Mouse (Mus musculus) thymus, postnatal 0 days (tissue): ENCODE results near the gene Cdh8. TPM values are rescaled to one million over a fixed set of nuclear protein-coding genes. Genes with fewer than 3 reads are reported as not detected.
"Not testable (repeated sequence)": the region's sequence is repeated elsewhere in the genome, so short reads cannot be mapped to it uniquely, and the experiment has no call there.

ENCODE experiments used
- DNase-seq: peaks from one replicate; pipeline ENCODE4 v3.0.0-alpha.2; 2015; ENCODE audit warnings: low spot score
- polyA plus RNA-seq: library from polyadenylated mRNA; unstranded; fragments of >200 nt; fragmentation: Nextera tagmentation; extraction: Ambion mirVana; gene quantifications from 2 replicates; pipeline ENCODE4 v1.2.1, GENCODE M21; 2015

Gene Cdh8
- polyA plus RNA-seq, 1 experiment from 2014 or later = 13.0 TPM

GRCm38 (mm10) chr8:99285103-99285502, 131.2 kb downstream of the Cdh8 start:
- no peak for DNase-seq

- no peak for DNase-seq
Observed at GRCm38 (mm10) chr8:99280375-99280774, 135.9 kb downstream of the Cdh8 start.

- DNase-seq = no peak
Observed at GRCm38 (mm10) chr8:99267133-99267532, 149.1 kb downstream of the Cdh8 start.

GRCm38 (mm10) chr8:99234372-99234771, 181.9 kb downstream of the Cdh8 start:
- DNase-seq = no peak

GRCm38 (mm10) chr8:99223697-99224096, 192.6 kb downstream of the Cdh8 start:
- no peak for DNase-seq

GRCm38 (mm10) chr8:99205194-99205593, 211.1 kb downstream of the Cdh8 start:
- DNase-seq = no peak

- DNase-seq = no peak
Observed at GRCm38 (mm10) chr8:99190643-99191042, 225.6 kb downstream of the Cdh8 start.

GRCm38 (mm10) chr8:99186879-99187278, 229.4 kb downstream of the Cdh8 start:
- no peak for DNase-seq

GRCm38 (mm10) chr8:99184186-99184585, 232.1 kb downstream of the Cdh8 start:
- DNase-seq = no peak

- no peak for DNase-seq
Observed at GRCm38 (mm10) chr8:99166966-99167365, 249.3 kb downstream of the Cdh8 start.

GRCm38 (mm10) chr8:99161633-99162032, 254.6 kb downstream of the Cdh8 start:
- DNase-seq = no peak

- no peak for DNase-seq
Observed at GRCm38 (mm10) chr8:99145436-99145835, 270.8 kb downstream of the Cdh8 start.

GRCm38 (mm10) chr8:99144761-99145160, 271.5 kb downstream of the Cdh8 start:
- not testable (repeated sequence) for DNase-seq

GRCm38 (mm10) chr8:99098453-99098852, 317.8 kb downstream of the Cdh8 start:
- no peak for DNase-seq

GRCm38 (mm10) chr8:99051344-99051743, 364.9 kb downstream of the Cdh8 start:
- no peak for DNase-seq

GRCm38 (mm10) chr8:99048664-99049363, 367.5 kb downstream of the Cdh8 start:
- DNase-seq = no peak

GRCm38 (mm10) chr8:99040423-99040822, 375.8 kb downstream of the Cdh8 start:
- no peak for DNase-seq

- no peak for DNase-seq
Observed at GRCm38 (mm10) chr8:99031060-99031459, 385.2 kb downstream of the Cdh8 start.
